Mouse (Mus musculus) erythroblast, embryonic 14.5 days (primary cell): ENCODE measurements around the gene Rom1. TPM values are rescaled to one million over a fixed set of nuclear protein-coding genes. Genes with fewer than 3 reads are reported as not detected.
"Not testable (repeated sequence)": the region's sequence is repeated elsewhere in the genome, so short reads cannot be mapped to it uniquely, and the experiment has no call there.

Experiments used
- H3K27me3 ChIP-seq: 2 replicates; pipeline ENCODE4 v1.6.1; 2012; ENCODE audit warnings: inconsistent platforms; ENCODE audit not compliant: control insufficient read depth
- H3K36me3 ChIP-seq: 2 replicates; pipeline ENCODE4 v1.6.1; 2012; ENCODE audit warnings: mild to moderate bottlenecking, inconsistent platforms; ENCODE audit not compliant: control insufficient read depth
- H3K4me1 ChIP-seq: 2 replicates; pipeline ENCODE4 v1.6.1; 2012; ENCODE audit warnings: inconsistent platforms; ENCODE audit not compliant: control insufficient read depth
- H3K4me3 ChIP-seq: replicated peaks from 2 replicates; pipeline ENCODE3; 2012; ENCODE audit warnings: moderate library complexity, mild to moderate bottlenecking, inconsistent platforms
- H3K9me3 ChIP-seq: 2 replicates; pipeline ENCODE4 v1.6.1; 2012; ENCODE audit warnings: low read length, inconsistent platforms, mixed read lengths; ENCODE audit not compliant: control insufficient read depth
- GATA1 ChIP-seq: IDR thresholded peaks from 2 replicates; pipeline ENCODE4 v1.6.1; 2012; ENCODE audit warnings: low read length, inconsistent platforms, mixed read lengths
- TAL1 ChIP-seq: IDR thresholded peaks from 3 replicates; pipeline ENCODE4 v1.6.1; 2012; ENCODE audit warnings: low read length, inconsistent platforms, mixed read lengths
- polyA plus RNA-seq: library from polyadenylated mRNA; stranded (reverse); fragments of >175 nt; gene quantifications from 2 replicates; pipeline ENCODE4 v1.2.3, GENCODE M21; 2012

Gene Rom1
- polyA plus RNA-seq, 1 experiment, result 0.57 TPM

- Histone ChIP-seq H3K9me3 (no peaks in the 10 kb centered on the region), H3K27me3 (no peaks in the 10 kb centered on the region), H3K4me1 (no peaks in the 10 kb centered on the region), H3K4me3 (no peak overlapping the region), H3K36me3 (peaks cover 100% of the 10 kb centered on the region)
- no peak for TF ChIP-seq TAL1
These were observed 17.3 kb downstream of the Rom1 start for GRCm38 (mm10) chr19:8911810-8912209.

- TF ChIP-seq TAL1 (no peak), GATA1 (no peak)
- H3K9me3 ChIP-seq, result no peaks in the 10 kb centered on the region
- no peaks in the 10 kb centered on the region for H3K4me1 ChIP-seq
- H3K4me3 ChIP-seq, result no peak overlapping the region
- no peaks in the 10 kb centered on the region for H3K27me3 ChIP-seq
- H3K36me3 ChIP-seq, result peaks cover 98% of the 10 kb centered on the region
These were observed 20.6 kb downstream of the Rom1 start for GRCm38 (mm10) chr19:8908531-8908930.

- TF ChIP-seq TAL1, result no peak
- TF ChIP-seq GATA1, result no peak
- Histone ChIP-seq H3K9me3 (no peaks in the 10 kb centered on the region), H3K27me3 (no peaks in the 10 kb centered on the region), H3K4me1 (peaks cover 24% of the 10 kb centered on the region), H3K36me3 (peaks cover 87% of the 10 kb centered on the region), H3K4me3 (no peak overlapping the region)
These were observed 25.7 kb downstream of the Rom1 start for GRCm38 (mm10) chr19:8903412-8903811.

GRCm38 (mm10) chr19:8899079-8899478 lies 30.1 kb downstream of the Rom1 start:
- H3K36me3 ChIP-seq, result peaks cover 78% of the 10 kb centered on the region
- peaks cover 3% of the 10 kb centered on the region; the same call in 1 of the 2 replicates for H3K9me3 ChIP-seq
- peak overlapping the region; percentile 70 for H3K4me3 ChIP-seq
- peaks cover 60% of the 10 kb centered on the region for H3K4me1 ChIP-seq
- no peaks in the 10 kb centered on the region for H3K27me3 ChIP-seq
- TF ChIP-seq TAL1 (no peak), GATA1 (no peak)

- no peaks in the 10 kb centered on the region for H3K27me3 ChIP-seq
- TF ChIP-seq TAL1 (no peak), GATA1 (no peak)
- peaks cover 65% of the 10 kb centered on the region for H3K4me1 ChIP-seq
- H3K9me3 ChIP-seq, result peaks cover 3% of the 10 kb centered on the region; the same call in 1 of the 2 replicates
- peaks cover 74% of the 10 kb centered on the region for H3K36me3 ChIP-seq
- H3K4me3 ChIP-seq, result peak overlapping the region; percentile 70
These were observed 30.6 kb downstream of the Rom1 start for GRCm38 (mm10) chr19:8898576-8898975.

- peaks cover 70% of the 10 kb centered on the region for H3K4me1 ChIP-seq
- TF ChIP-seq TAL1, result no peak
- TF ChIP-seq GATA1, result no peak
- H3K9me3 ChIP-seq, result peaks cover 3% of the 10 kb centered on the region; the same call in 1 of the 2 replicates
- H3K4me3 ChIP-seq, result peak within 1 kb of the TSS; percentile 70
- peaks cover 68% of the 10 kb centered on the region for H3K36me3 ChIP-seq
- no peaks in the 10 kb centered on the region for H3K27me3 ChIP-seq
These were observed 31.2 kb downstream of the Rom1 start, which contains the start of gene Ganab for GRCm38 (mm10) chr19:8897865-8898495. Gene Ganab (plus strand): TSS chr19:8898071.

GRCm38 (mm10) chr19:8897211-8897864 lies 31.8 kb downstream of the Rom1 start:
- not testable (repeated sequence) for H3K27me3 ChIP-seq, H3K9me3 ChIP-seq
- Histone ChIP-seq H3K4me1 (peaks cover 74% of the 10 kb centered on the region), H3K36me3 (peaks cover 61% of the 10 kb centered on the region), H3K4me3 (peak overlapping the region; percentile 70)

- H3K9me3 ChIP-seq, H3K4me3 ChIP-seq, H3K27me3 ChIP-seq: not testable (repeated sequence)
- peaks cover 81% of the 10 kb centered on the region for H3K4me1 ChIP-seq
- H3K36me3 ChIP-seq, result peaks cover 56% of the 10 kb centered on the region
These were observed 32.9 kb downstream of the Rom1 start for GRCm38 (mm10) chr19:8896231-8896630.

- Histone ChIP-seq H3K9me3 (peaks cover 3% of the 10 kb centered on the region; the same call in 1 of the 2 replicates), H3K27me3 (no peaks in the 10 kb centered on the region), H3K4me3 (no peak overlapping the region), H3K36me3 (peaks cover 56% of the 10 kb centered on the region), H3K4me1 (peaks cover 84% of the 10 kb centered on the region)
- no peak for TF ChIP-seq TAL1
- no peak for TF ChIP-seq GATA1
These were observed 33.7 kb downstream of the Rom1 start for GRCm38 (mm10) chr19:8895397-8895960.
